Mouse (Mus musculus) cerebellum, adult 2 months (tissue): ENCODE results near the gene Synj2bp.

Source experiments
- CTCF ChIP-seq: fragments of 200-500 bp; IDR thresholded peaks from 2 replicates; pipeline ENCODE4 v1.5.1; 2011; ENCODE audit warnings: low read depth, mild to moderate bottlenecking, control low read depth, low read length, moderate library complexity, borderline replicate concordance; ENCODE audit not compliant: insufficient read depth
- POLR2A ChIP-seq: fragments of 200-500 bp; IDR thresholded peaks from 2 replicates; pipeline ENCODE4 v1.6.1; 2011; ENCODE audit warnings: low read length, control low read depth, borderline replicate concordance; ENCODE audit not compliant: insufficient read depth

DNA sequence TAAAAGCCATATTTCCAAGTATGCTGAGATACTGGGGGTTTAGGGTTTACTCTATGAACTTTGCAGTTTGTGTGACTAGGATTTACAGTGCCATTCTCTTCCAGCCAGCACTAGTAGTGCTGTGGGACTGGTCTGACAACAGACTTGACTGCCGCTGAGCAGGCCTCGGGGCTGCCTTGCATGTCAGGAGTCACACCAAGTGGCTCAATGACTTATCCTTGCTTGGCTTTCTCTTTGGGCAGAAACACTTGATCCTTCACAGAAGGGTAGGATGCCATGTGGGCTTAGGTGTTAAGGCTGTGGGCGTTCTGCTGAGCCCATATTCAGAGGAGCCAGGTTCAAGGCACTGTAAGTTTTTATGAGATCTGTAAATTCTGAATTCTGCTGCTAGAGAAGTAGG lies 16.6 kb upstream of the Synj2bp start:
- TF ChIP-seq CTCF (no peak), POLR2A (no peak)
